Mouse (Mus musculus) erythroblast, embryonic 14.5 days (primary cell): ENCODE data around the gene Shroom2. TPM values are rescaled to one million over a fixed set of nuclear protein-coding genes. Genes with fewer than 3 reads are reported as not detected.

Source experiments
- H3K27me3 ChIP-seq: 2 replicates; pipeline ENCODE4 v1.6.1; 2012; ENCODE audit warnings: inconsistent platforms; ENCODE audit not compliant: control insufficient read depth
- H3K36me3 ChIP-seq: 2 replicates; pipeline ENCODE4 v1.6.1; 2012; ENCODE audit warnings: mild to moderate bottlenecking, inconsistent platforms; ENCODE audit not compliant: control insufficient read depth
- H3K4me1 ChIP-seq: 2 replicates; pipeline ENCODE4 v1.6.1; 2012; ENCODE audit warnings: inconsistent platforms; ENCODE audit not compliant: control insufficient read depth
- H3K4me3 ChIP-seq: replicated peaks from 2 replicates; pipeline ENCODE3; 2012; ENCODE audit warnings: moderate library complexity, mild to moderate bottlenecking, inconsistent platforms
- H3K9me3 ChIP-seq: 2 replicates; pipeline ENCODE4 v1.6.1; 2012; ENCODE audit warnings: low read length, inconsistent platforms, mixed read lengths; ENCODE audit not compliant: control insufficient read depth
- GATA1 ChIP-seq: IDR thresholded peaks from 2 replicates; pipeline ENCODE4 v1.6.1; 2012; ENCODE audit warnings: low read length, inconsistent platforms, mixed read lengths
- TAL1 ChIP-seq: IDR thresholded peaks from 3 replicates; pipeline ENCODE4 v1.6.1; 2012; ENCODE audit warnings: low read length, inconsistent platforms, mixed read lengths
- polyA plus RNA-seq: library from polyadenylated mRNA; stranded (reverse); fragments of >175 nt; gene quantifications from 2 replicates; pipeline ENCODE4 v1.2.3, GENCODE M21; 2012

Shroom2 gene
- polyA plus RNA-seq, 1 experiment = not detected

- Histone ChIP-seq H3K9me3 (no peaks in the 10 kb centered on the region), H3K27me3 (no peaks in the 10 kb centered on the region), H3K4me3 (no peak overlapping the region), H3K4me1 (no peaks in the 10 kb centered on the region), H3K36me3 (no peaks in the 10 kb centered on the region)
- no peak for TF ChIP-seq TAL1
- no peak for TF ChIP-seq GATA1
Observed at GRCm38 (mm10) chrX:152708359-152708758, 60.9 kb downstream of the Shroom2 start.

GRCm38 (mm10) chrX:152705397-152705796 is 63.9 kb downstream of the Shroom2 start:
- TF ChIP-seq TAL1 (no peak), GATA1 (no peak)
- no peaks in the 10 kb centered on the region for H3K9me3 ChIP-seq
- no peaks in the 10 kb centered on the region for H3K27me3 ChIP-seq
- H3K4me3 ChIP-seq = no peak overlapping the region
- no peaks in the 10 kb centered on the region for H3K4me1 ChIP-seq
- H3K36me3 ChIP-seq = no peaks in the 10 kb centered on the region

DNA sequence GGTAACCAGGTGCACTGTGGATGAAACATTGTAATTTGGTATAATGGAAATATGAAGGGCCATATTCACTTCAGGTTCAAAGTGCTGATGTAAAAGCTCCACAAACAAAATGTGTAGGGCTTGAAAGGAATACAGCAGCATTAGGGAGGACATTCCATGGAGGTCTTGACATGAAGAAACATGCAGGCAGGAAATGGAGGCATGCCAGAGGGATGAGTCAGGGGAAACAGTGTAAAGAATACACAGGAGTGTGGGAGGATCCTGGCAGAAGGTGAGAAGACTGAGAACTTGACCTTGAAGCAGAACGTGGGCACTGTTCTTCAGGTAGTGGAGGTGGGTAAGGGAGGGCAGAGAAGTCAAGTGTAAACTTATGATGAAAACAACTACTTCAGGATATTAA is 65.6 kb downstream of the Shroom2 start:
- H3K4me3 ChIP-seq = no peak overlapping the region
- no peaks in the 10 kb centered on the region for H3K4me1 ChIP-seq
- no peaks in the 10 kb centered on the region for H3K36me3 ChIP-seq
- H3K9me3 ChIP-seq = no peaks in the 10 kb centered on the region
- TF ChIP-seq TAL1 = no peak
- no peak for TF ChIP-seq GATA1
- no peaks in the 10 kb centered on the region for H3K27me3 ChIP-seq

GRCm38 (mm10) chrX:152701679-152702078 is 67.6 kb downstream of the Shroom2 start:
- Histone ChIP-seq H3K9me3 (no peaks in the 10 kb centered on the region), H3K27me3 (no peaks in the 10 kb centered on the region), H3K4me1 (no peaks in the 10 kb centered on the region), H3K4me3 (no peak overlapping the region), H3K36me3 (no peaks in the 10 kb centered on the region)
- TF ChIP-seq TAL1 = no peak
- no peak for TF ChIP-seq GATA1

DNA sequence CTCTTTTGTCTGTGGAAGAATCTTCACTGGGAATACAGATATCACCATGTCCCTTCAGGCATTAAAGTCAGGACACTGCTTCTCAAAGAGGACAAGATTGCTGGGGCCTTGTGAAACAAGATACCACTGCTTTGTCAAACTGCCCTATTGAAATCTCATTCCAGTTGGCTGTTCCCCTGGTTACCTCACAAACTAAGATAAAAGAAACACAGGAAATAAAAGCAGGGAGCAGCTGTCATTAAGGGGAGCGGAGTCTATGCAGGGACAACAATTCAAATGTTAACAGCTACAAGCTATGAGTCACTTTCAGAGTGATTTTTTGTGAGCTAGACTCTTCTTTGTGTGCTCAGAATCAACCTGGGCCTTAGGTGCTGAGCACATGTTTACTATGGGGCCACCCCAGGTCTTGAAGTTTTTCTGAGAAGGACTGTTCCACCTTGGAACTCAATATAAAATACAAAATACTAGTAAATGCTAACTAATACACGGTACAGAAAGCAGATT is 78.4 kb downstream of the Shroom2 start:
- TF ChIP-seq TAL1 = no peak
- Histone ChIP-seq H3K27me3 (no peaks in the 10 kb centered on the region), H3K9me3 (no peaks in the 10 kb centered on the region), H3K4me3 (no peak overlapping the region), H3K36me3 (no peaks in the 10 kb centered on the region), H3K4me1 (no peaks in the 10 kb centered on the region)

DNA sequence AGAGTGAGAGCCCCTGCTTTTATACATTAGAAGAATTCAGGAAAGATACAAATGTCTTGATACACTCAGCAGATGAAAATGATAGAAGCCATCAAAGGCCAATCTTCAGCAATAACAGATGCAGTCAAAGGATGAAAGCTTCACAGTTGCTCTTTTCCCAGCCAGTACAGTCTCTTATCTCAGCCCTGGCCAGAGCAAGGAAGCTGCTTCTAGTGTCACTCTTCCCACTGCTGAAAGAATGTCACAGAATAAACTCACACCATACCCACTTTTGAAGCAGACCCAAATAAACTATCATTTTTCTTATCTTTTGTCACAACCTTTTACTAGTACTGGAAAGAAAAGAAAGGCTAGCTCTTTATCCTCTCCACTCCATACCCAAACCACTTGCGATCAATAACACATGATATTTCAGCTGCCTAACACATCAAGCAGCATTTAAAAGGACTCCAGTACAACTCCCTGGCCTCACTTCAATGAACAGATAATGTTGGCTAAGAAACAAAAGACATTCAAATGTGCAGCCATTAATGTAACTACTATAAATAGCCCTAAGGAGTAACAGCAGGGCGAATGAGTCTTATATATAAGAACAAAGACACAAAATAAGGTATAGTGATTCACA is 90.0 kb downstream of the Shroom2 start:
- Histone ChIP-seq H3K4me3 (no peak overlapping the region), H3K9me3 (no peaks in the 10 kb centered on the region), H3K4me1 (no peaks in the 10 kb centered on the region), H3K27me3 (no peaks in the 10 kb centered on the region), H3K36me3 (no peaks in the 10 kb centered on the region)
- TF ChIP-seq GATA1 (no peak), TAL1 (no peak)

GRCm38 (mm10) chrX:152676357-152676756 is 92.9 kb downstream of the Shroom2 start:
- TF ChIP-seq TAL1 (no peak), GATA1 (no peak)
- Histone ChIP-seq H3K9me3 (no peaks in the 10 kb centered on the region), H3K36me3 (no peaks in the 10 kb centered on the region), H3K27me3 (no peaks in the 10 kb centered on the region), H3K4me1 (no peaks in the 10 kb centered on the region), H3K4me3 (no peak overlapping the region)

DNA sequence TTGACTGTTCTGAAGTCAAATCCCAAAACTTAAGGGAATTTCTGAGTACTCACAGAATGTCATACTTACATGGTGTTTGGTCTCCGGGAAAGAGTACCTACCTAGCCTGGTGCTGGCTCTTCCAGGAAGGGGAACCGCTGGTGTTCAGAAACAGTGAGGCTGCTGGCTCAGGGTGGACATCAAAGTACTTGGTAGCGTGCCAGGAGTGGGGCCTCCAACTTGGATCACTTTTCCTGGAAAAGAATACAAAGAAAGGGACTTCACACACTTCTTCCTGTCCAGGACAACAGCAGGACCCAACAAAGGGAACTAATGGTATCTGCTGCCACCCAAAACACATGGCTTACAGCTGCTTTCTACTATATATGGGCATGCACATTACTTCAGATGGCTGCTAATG is 95.8 kb downstream of the Shroom2 start:
- Histone ChIP-seq H3K36me3 (no peaks in the 10 kb centered on the region), H3K9me3 (no peaks in the 10 kb centered on the region), H3K4me3 (no peak overlapping the region), H3K4me1 (no peaks in the 10 kb centered on the region), H3K27me3 (no peaks in the 10 kb centered on the region)
- TF ChIP-seq TAL1 = no peak
- no peak for TF ChIP-seq GATA1

DNA sequence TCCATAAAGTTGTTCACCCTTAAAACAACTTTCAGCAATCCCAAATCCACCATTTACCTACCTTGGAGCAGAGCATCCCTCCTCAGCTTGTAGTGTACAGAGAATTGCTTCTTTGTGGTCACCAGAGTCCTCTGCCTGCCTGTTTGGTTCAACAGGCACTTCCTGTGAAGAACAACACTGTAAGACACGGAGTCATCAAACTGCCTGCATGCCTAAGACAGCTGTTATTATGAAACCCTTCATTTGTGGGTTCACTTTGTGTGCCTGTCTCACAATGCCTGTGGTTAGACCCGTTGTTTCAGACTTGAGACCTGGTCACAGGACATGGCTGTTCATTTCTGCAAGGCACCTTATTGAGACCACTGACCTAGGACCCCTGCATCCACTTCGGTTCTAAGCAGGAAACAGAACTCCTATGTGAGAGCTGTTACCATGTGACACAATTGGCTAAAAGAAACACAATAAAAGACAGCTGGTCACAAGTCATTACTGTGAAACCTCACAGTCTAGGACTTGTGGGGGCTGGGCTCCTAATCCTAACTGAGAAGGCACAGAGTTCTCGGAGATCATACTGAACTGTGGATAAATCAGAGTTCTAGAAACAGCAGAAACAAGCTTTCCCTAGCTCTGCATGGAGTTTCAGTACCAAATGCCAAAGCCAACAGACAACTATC is 111.8 kb downstream of the Shroom2 start:
- H3K4me1 ChIP-seq = no peaks in the 10 kb centered on the region
- no peak overlapping the region for H3K4me3 ChIP-seq
- H3K9me3 ChIP-seq = no peaks in the 10 kb centered on the region
- H3K27me3 ChIP-seq = no peaks in the 10 kb centered on the region; the same call in 1 of the 2 replicates
- no peaks in the 10 kb centered on the region for H3K36me3 ChIP-seq
- TF ChIP-seq TAL1 (no peak), GATA1 (no peak)

- H3K9me3 ChIP-seq = no peaks in the 10 kb centered on the region
- TF ChIP-seq TAL1 = no peak
- no peak for TF ChIP-seq GATA1
Observed at GRCm38 (mm10) chrX:152656609-152656939, 112.7 kb downstream of the Shroom2 start.

More at GRCm38 (mm10) chrX:152656609-152656939, 112.7 kb downstream of the Shroom2 start:
- H3K4me3 ChIP-seq = no peak overlapping the region
- H3K27me3 ChIP-seq = no peaks in the 10 kb centered on the region; the same call in 1 of the 2 replicates
- H3K36me3 ChIP-seq = no peaks in the 10 kb centered on the region
- no peaks in the 10 kb centered on the region for H3K4me1 ChIP-seq
